In genomic region chr7:88206914-88207710, GRCm38 (mm10) we compare ENCODE assay signal across 8 mouse cellular contexts.
DNase-seq lines count a peak whose midpoint lies in the region; ATAC-seq lines count a peak whose summit lies in the region.
"Had no signal": no experiment of that assay in that cellular context is flagged by ENCODE, and none has a peak within 500 bp of the region (broad histone marks: within the 10 kb centered on the region; RNA-seq: fewer than 3 reads in every experiment).

No protein-coding gene starts in this region.

- ATAC-seq in forebrain, embryonic 11.5 days (replicated peaks; ENCODE audit: low FRiP score): peak; percentile 91

- WGBS in forebrain, embryonic 11.5 days: 10% methylated on average over 10 of the region's 10 CpGs

- H3K27ac ChIP-seq in forebrain, embryonic 11.5 days (ENCODE audit: low read depth, low read length): peak overlapping the region; percentile 70
- H3K27ac ChIP-seq: liver, embryonic 14.5 days had no signal

- H3K27me3 ChIP-seq in forebrain, embryonic 11.5 days (ENCODE audit: control insufficient read depth, insufficient read depth, low read length): no peaks in the 10 kb centered on the region

- no peak overlapping the region for H3K4me3 ChIP-seq in forebrain, embryonic 11.5 days (ENCODE audit: low read depth, low read length)

- H3K4me1 ChIP-seq in forebrain, embryonic 11.5 days (replicated peaks; ENCODE audit: control insufficient read depth, insufficient read depth, low read length): peaks cover 2% of the 10 kb centered on the region; the same call in 1 of the 2 replicates

- peak; percentile 8 for DNase-seq in 416B (ENCODE audit: low read depth)
- peak; percentile 22 to 29 for DNase-seq in B cell, adult 2 months
- peak; percentile 77 for DNase-seq in forebrain, embryonic 11.5 days (ENCODE audit: low spot score)
- DNase-seq in layer of hippocampus, postnatal 36 days: peak; percentile 44 to 47
- peak; percentile 40 to 47 for DNase-seq in right cerebral cortex, postnatal 10 days (ENCODE audit: low spot score in 2 of 2)
- no peak for DNase-seq in urinary bladder, postnatal 14 days (ENCODE audit: low spot score)
- DNase-seq in lung, postnatal 10 days: no peak

- H3K4me2 ChIP-seq in forebrain, embryonic 11.5 days (ENCODE audit: low read depth, low read length, severe bottlenecking): peak overlapping the region; percentile 6; the same call in 1 of the 2 replicates

- no peak overlapping the region for H3K9ac ChIP-seq in forebrain, embryonic 11.5 days (ENCODE audit: low read length)
- H3K9ac ChIP-seq: liver, embryonic 14.5 days had no signal

- no peaks in the 10 kb centered on the region for H3K36me3 ChIP-seq in forebrain, embryonic 11.5 days (ENCODE audit: control insufficient read depth, insufficient read depth, low read length)

- no peaks in the 10 kb centered on the region for H3K9me3 ChIP-seq in forebrain, embryonic 11.5 days (ENCODE audit: control insufficient read depth, low read length)

Comparison
In these comparisons a context has a peak if more than half of its experiments do, and no peak if none do; other contexts are left out.
1. DNase-seq: peak in 416B (single experiment), B cell, adult 2 months (2 of 2), forebrain, embryonic 11.5 days (single experiment), layer of hippocampus, postnatal 36 days (2 of 2) and right cerebral cortex, postnatal 10 days (2 of 2); none in urinary bladder, postnatal 14 days (single experiment) and lung, postnatal 10 days (single experiment).